Mouse (Mus musculus) kidney, adult 18-20 months (tissue): ENCODE data around the gene Mdc1.
A peak's percentile ranks its signal among the peaks of the same experiment; 100 is the strongest.

Experiments used
- DNase-seq: peaks from one replicate; pipeline ENCODE4 v3.0.0; 2021

Mdc1 gene

GRCm38 (mm10) chr17:35841076-35841950, at the start of gene Mdc1:
Gene Mdc1 (plus strand): TSS chr17:35841515.
- DNase-seq, result peak; percentile 99

- DNase-seq, result no peak
These were observed 48.5 kb upstream of the Mdc1 start for GRCm38 (mm10) chr17:35792837-35793236.

- DNase-seq, result no peak
These were observed 46.2 kb upstream of the Mdc1 start for GRCm38 (mm10) chr17:35795099-35795498.

- no peak for DNase-seq
These were observed 45.7 kb upstream of the Mdc1 start for GRCm38 (mm10) chr17:35795656-35796055.

GRCm38 (mm10) chr17:35796835-35797234, 44.5 kb upstream of the Mdc1 start:
- DNase-seq, result no peak

- no peak for DNase-seq
These were observed 40.4 kb upstream of the Mdc1 start for GRCm38 (mm10) chr17:35800905-35801304.

- DNase-seq, result no peak
These were observed 38.3 kb upstream of the Mdc1 start for GRCm38 (mm10) chr17:35803020-35803419.

- DNase-seq, result no peak
These were observed 37.4 kb upstream of the Mdc1 start for GRCm38 (mm10) chr17:35803858-35804399.

- peak; percentile 51 for DNase-seq
These were observed 33.2 kb upstream of the Mdc1 start for GRCm38 (mm10) chr17:35808073-35808472.

GRCm38 (mm10) chr17:35809395-35809794, 31.9 kb upstream of the Mdc1 start:
- DNase-seq, result no peak

- no peak for DNase-seq
These were observed 30.2 kb upstream of the Mdc1 start for GRCm38 (mm10) chr17:35810900-35811648.

- DNase-seq, result no peak
These were observed 29.0 kb upstream of the Mdc1 start for GRCm38 (mm10) chr17:35812307-35812706.

- no peak for DNase-seq
These were observed 28.6 kb upstream of the Mdc1 start for GRCm38 (mm10) chr17:35812736-35813135.

GRCm38 (mm10) chr17:35813245-35813647, 28.1 kb upstream of the Mdc1 start:
- DNase-seq, result peak; percentile 97

GRCm38 (mm10) chr17:35813653-35814052, 27.7 kb upstream of the Mdc1 start:
- DNase-seq, result no peak

- DNase-seq, result peak; percentile 76
These were observed 26.6 kb upstream of the Mdc1 start for GRCm38 (mm10) chr17:35814678-35815077.

- DNase-seq, result no peak
These were observed 25.5 kb upstream of the Mdc1 start for GRCm38 (mm10) chr17:35815836-35816235.

- no peak for DNase-seq
These were observed 24.6 kb upstream of the Mdc1 start for GRCm38 (mm10) chr17:35816686-35817085.

- DNase-seq, result peak; percentile 38
These were observed 24.1 kb upstream of the Mdc1 start for GRCm38 (mm10) chr17:35817226-35817625.

- no peak for DNase-seq
These were observed 21.2 kb upstream of the Mdc1 start for GRCm38 (mm10) chr17:35820111-35820510.

- DNase-seq, result peak; percentile 92
These were observed 19.6 kb upstream of the Mdc1 start, which contains the start of gene Ier3 for GRCm38 (mm10) chr17:35821439-35822430. Gene Ier3 (plus strand): TSS chr17:35821684.

- no peak for DNase-seq
These were observed 18.8 kb upstream of the Mdc1 start for GRCm38 (mm10) chr17:35822564-35822963.
